In the genomic region with DNA sequence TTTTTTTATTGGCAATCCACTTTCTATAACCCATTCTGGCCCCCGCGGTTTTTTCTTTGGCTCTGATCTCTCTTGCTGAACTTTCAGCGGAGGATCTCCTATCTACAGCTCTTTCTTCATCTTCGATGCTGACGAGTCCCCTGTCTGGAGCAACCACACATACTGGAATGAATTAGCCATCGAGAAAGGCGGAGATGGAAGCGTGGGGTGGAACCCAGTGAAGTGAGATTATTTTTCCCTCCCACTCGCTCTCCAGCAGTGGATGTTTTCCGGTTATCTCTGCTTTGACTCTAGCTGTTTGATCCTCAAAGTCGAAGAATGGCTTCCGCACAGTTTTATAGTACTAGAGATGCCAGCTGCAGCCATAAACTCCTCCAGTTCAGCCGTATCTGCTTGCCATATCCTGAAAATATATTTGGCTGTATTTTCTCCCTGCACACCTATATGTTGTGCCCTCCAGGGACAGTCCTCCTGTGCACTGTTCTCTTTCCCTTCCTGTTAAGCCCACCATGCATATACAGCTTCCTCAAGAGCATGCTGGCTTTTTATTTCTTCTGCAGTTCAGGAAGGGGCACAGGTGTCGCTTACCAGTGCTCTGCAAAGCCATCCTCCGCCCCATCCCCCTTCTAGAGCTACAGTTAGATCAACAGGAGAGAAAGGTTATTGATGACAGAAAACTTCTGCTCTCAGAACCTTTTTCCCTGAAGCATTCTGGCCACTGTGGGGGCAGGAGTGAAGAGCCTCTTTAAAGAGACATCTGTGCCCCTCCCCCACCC, we compare ENCODE assay signal across 27 mouse cellular contexts.
DNase-seq lines count a peak whose midpoint lies in the region; ATAC-seq and TF ChIP-seq lines count a peak whose summit lies in the region.
"Had no signal": no experiment of that assay in that cellular context is flagged by ENCODE, and none has a peak within 500 bp of the region (broad histone marks: within the 10 kb centered on the region; RNA-seq: fewer than 3 reads in every experiment).

No protein-coding gene starts in this region.

- no peak overlapping the region for H3K4me3 ChIP-seq in heart, embryonic 15.5 days
- H3K4me3 ChIP-seq in lung, postnatal 0 days (ENCODE audit: low read depth, low read length), result no peak overlapping the region
- H3K4me3 ChIP-seq: embryonic facial prominence, embryonic 12.5 days; forebrain, embryonic 10.5 days; forebrain, embryonic 15.5 days; hindbrain, embryonic 10.5 days had no signal

- ATAC-seq in heart, embryonic 15.5 days (replicated peaks; ENCODE audit: insufficient number of reproducible peaks, insufficient read depth, low FRiP score, low read depth), result no peak
- no peak for ATAC-seq in lung, postnatal 0 days
- ATAC-seq: forebrain, embryonic 15.5 days; hindbrain, embryonic 16.5 days had no signal

- no peaks in the 10 kb centered on the region for H3K9me3 ChIP-seq in heart, embryonic 15.5 days (replicated peaks)
- no peaks in the 10 kb centered on the region for H3K9me3 ChIP-seq in lung, postnatal 0 days (ENCODE audit: low read length)
- H3K9me3 ChIP-seq: embryonic facial prominence, embryonic 12.5 days; forebrain, embryonic 10.5 days; forebrain, embryonic 15.5 days; hindbrain, embryonic 10.5 days had no signal

- TF ChIP-seq EP300 in lung, postnatal 0 days (IDR thresholded peaks at IDR 0.05), result no peak

- TF ChIP-seq CTCF in lung, postnatal 0 days (IDR thresholded peaks at IDR 0.05), result no peak

- intact Hi-C loops in heart, postnatal 14 days (cut with DNase I), result no loop called here

- no peaks in the 10 kb centered on the region for H3K27me3 ChIP-seq in heart, embryonic 15.5 days
- no peaks in the 10 kb centered on the region for H3K27me3 ChIP-seq in lung, postnatal 0 days (replicated peaks; ENCODE audit: insufficient read depth, low read length)
- H3K27me3 ChIP-seq: embryonic facial prominence, embryonic 12.5 days; forebrain, embryonic 15.5 days had no signal

- H3K4me2 ChIP-seq in heart, embryonic 15.5 days, result no peak overlapping the region
- no peak overlapping the region for H3K4me2 ChIP-seq in lung, postnatal 0 days (replicated peaks; ENCODE audit: low read depth, low read length)
- H3K4me2 ChIP-seq: embryonic facial prominence, embryonic 12.5 days; forebrain, embryonic 15.5 days; heart, embryonic 11.5 days had no signal

- DNase-seq in heart, postnatal 14 days, result no peak
- DNase-seq in CD4-positive helper T cell, adult 2 months (ENCODE audit: low read depth, low spot score), result peak; percentile 55
- DNase-seq in naive thymus-derived CD4-positive, alpha-beta T cell, adult 2 months (ENCODE audit: low read depth), result peak; percentile 70
- DNase-seq in thymus, postnatal 25 days, result peak; percentile 63
- DNase-seq in lung, postnatal 0 days (ENCODE audit: low spot score), result no peak
- no peak for DNase-seq in cerebellum, postnatal 4 days (ENCODE audit: low spot score in 2 of 2)
- DNase-seq in layer of hippocampus, adult 18-20 months (ENCODE audit: low spot score in 2 of 2), result no peak
- DNase-seq: adrenal gland, postnatal 14 days; cerebellum, adult 2 months; cerebellum, postnatal 14 days; gastrocnemius, postnatal 25 days; heart, adult 11 months; kidney, adult 8-10 months; layer of hippocampus, adult 9-11 months; liver; lung, adult 2 months; midbrain, embryonic 14.5 days; right cerebral cortex, postnatal 14 days had no signal

- no peaks in the 10 kb centered on the region for H3K36me3 ChIP-seq in heart, embryonic 15.5 days
- H3K36me3 ChIP-seq in lung, postnatal 0 days (ENCODE audit: insufficient read depth, low read length), result no peaks in the 10 kb centered on the region
- H3K36me3 ChIP-seq: embryonic facial prominence, embryonic 12.5 days; forebrain, embryonic 10.5 days; forebrain, embryonic 15.5 days; hindbrain, embryonic 10.5 days had no signal

- H3K4me1 ChIP-seq in heart, embryonic 15.5 days (replicated peaks), result peaks cover 5% of the 10 kb centered on the region
- no peaks in the 10 kb centered on the region for H3K4me1 ChIP-seq in lung, postnatal 0 days (ENCODE audit: insufficient read depth, low read depth, low read length)
- H3K4me1 ChIP-seq: forebrain, embryonic 10.5 days; forebrain, embryonic 15.5 days had no signal

- WGBS in heart, embryonic 15.5 days, result 56% methylated on average over 15 of the region's 15 CpGs
- WGBS in lung, postnatal 0 days, result 68% methylated on average over 15 of the region's 15 CpGs

- H3K9ac ChIP-seq in heart, embryonic 15.5 days, result no peak overlapping the region
- H3K9ac ChIP-seq in lung, postnatal 0 days (replicated peaks; ENCODE audit: low read depth), result no peak overlapping the region
- H3K9ac ChIP-seq: embryonic facial prominence, embryonic 12.5 days; forebrain, embryonic 15.5 days; liver, embryonic 14.5 days had no signal

- 0 out of 2 replicates have a peak overlapping the region, but pooled peaks have one; percentile 15 for H3K27ac ChIP-seq in heart, embryonic 15.5 days
- no peak overlapping the region for H3K27ac ChIP-seq in lung, postnatal 0 days (ENCODE audit: low read length)
- H3K27ac ChIP-seq: embryonic facial prominence, embryonic 12.5 days; forebrain, embryonic 10.5 days; forebrain, embryonic 15.5 days; kidney, postnatal 0 days; liver, embryonic 14.5 days had no signal

Comparison
In these comparisons a context has a peak if more than half of its experiments do, and no peak if none do; other contexts are left out.
1. DNase-seq: peak in CD4-positive helper T cell, adult 2 months (single experiment), naive thymus-derived CD4-positive, alpha-beta T cell, adult 2 months (single experiment) and thymus, postnatal 25 days (single experiment); none in heart, postnatal 14 days (0 of 2), lung, postnatal 0 days (single experiment), cerebellum, postnatal 4 days (0 of 2) and layer of hippocampus, adult 18-20 months (0 of 2).